Mouse (Mus musculus) embryonic facial prominence, embryonic 15.5 days (tissue): Measurements from ENCODE around the gene Dbil5. TPM values are rescaled to one million over a fixed set of nuclear protein-coding genes. Genes with fewer than 3 reads are reported as not detected.

Experiments
- ATAC-seq: fragments of 200-750 bp; cut with Nextera tagmentation; 2 replicates; pipeline ENCODE4 v1.8.0; 2017; ENCODE audit warnings: low read depth, moderate TSS enrichment; ENCODE audit not compliant: insufficient number of reproducible peaks, low FRiP score, low TSS enrichment
- H3K27ac ChIP-seq: fragments of 300-500 bp; sonication (generic); replicated peaks from 2 replicates; pipeline ENCODE4 v1.5.1; 2015; ENCODE audit warnings: mild to moderate bottlenecking, inconsistent platforms
- H3K27me3 ChIP-seq: fragments of 300-500 bp; sonication (generic); 2 replicates; pipeline ENCODE4 v1.6.1; 2015; ENCODE audit warnings: inconsistent platforms
- H3K36me3 ChIP-seq: fragments of 300-500 bp; sonication (generic); 2 replicates; pipeline ENCODE4 v1.6.1; 2015; ENCODE audit warnings: mild to moderate bottlenecking, inconsistent platforms
- H3K4me1 ChIP-seq: fragments of 300-500 bp; sonication (generic); 2 replicates; pipeline ENCODE4 v1.6.1; 2015; ENCODE audit warnings: inconsistent platforms
- H3K4me2 ChIP-seq: fragments of 300-500 bp; sonication (generic); replicated peaks from 2 replicates; pipeline ENCODE4 v1.6.1; 2015; ENCODE audit warnings: mild to moderate bottlenecking, inconsistent platforms
- H3K4me3 ChIP-seq: fragments of 300-500 bp; sonication (generic); replicated peaks from 2 replicates; pipeline ENCODE4 v1.5.1; 2015; ENCODE audit warnings: mild to moderate bottlenecking, inconsistent platforms
- H3K9ac ChIP-seq: fragments of 300-500 bp; sonication (generic); 2 replicates; pipeline ENCODE4 v1.6.1; 2015; ENCODE audit warnings: inconsistent platforms
- H3K9me3 ChIP-seq: fragments of 300-500 bp; sonication (generic); replicated peaks from 2 replicates; pipeline ENCODE4 v1.6.1; 2016; ENCODE audit warnings: inconsistent platforms
- WGBS: fragments of 180-500 bp; shearing (Covaris S2); methylation state at CpG from one replicate; pipeline ENCODE4 v1.1.7; 2015; 5-methylcytosine and 5-hydroxymethylcytosine counted together
- polyA plus RNA-seq: library from polyadenylated mRNA; unstranded; fragments of >200 nt; fragmentation: Nextera tagmentation; extraction: Ambion mirVana; gene quantifications from 2 replicates; pipeline ENCODE4 v1.2.1, GENCODE M21; 2015

Dbil5 gene
- 1.3 and 2.3 TPM in 2 replicates for polyA plus RNA-seq

DNA sequence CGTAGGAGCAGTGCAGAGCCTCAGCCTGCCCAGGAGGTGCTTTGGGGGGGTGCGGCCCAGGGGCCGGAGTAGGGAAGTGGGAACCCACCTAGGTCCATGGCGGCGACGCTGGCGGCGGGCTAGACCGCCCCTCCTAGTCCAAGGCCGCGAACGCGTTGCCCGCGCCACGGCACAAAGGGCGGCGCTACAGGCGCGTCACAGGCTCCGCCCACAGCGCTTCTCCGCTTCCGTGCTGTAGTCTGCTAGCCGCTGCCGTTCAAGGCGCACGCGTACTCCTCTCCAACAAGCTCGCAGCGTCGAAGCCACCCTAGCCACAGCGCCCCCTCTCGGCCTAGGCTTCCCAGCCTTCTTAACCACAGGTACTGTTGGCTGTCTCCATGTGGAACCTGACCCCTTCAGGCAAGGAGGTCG is at the start of gene Dbil5, which contains the start of gene Gemin4:
Gene Dbil5, plus strand, starts transcription at position 219 of the 411 bp plus-strand sequence.
Gene Gemin4, minus strand, starts transcription at position 275 of the 411 bp plus-strand sequence.
- Histone ChIP-seq H3K4me3 (peak within 1 kb of the TSS; percentile 88), H3K9me3 (no peaks in the 10 kb centered on the region), H3K4me2 (peak within 1 kb of the TSS; percentile 66), H3K27ac (peak within 1 kb of the TSS; percentile 97), H3K9ac (peak within 1 kb of the TSS; percentile 91), H3K36me3 (peaks cover 33% of the 10 kb centered on the region), H3K27me3 (no peaks in the 10 kb centered on the region), H3K4me1 (peaks cover 15% of the 10 kb centered on the region)
- WGBS: 0% methylated on average over 35 of the region's 35 CpGs
- peak; percentile 97 for ATAC-seq

DNA sequence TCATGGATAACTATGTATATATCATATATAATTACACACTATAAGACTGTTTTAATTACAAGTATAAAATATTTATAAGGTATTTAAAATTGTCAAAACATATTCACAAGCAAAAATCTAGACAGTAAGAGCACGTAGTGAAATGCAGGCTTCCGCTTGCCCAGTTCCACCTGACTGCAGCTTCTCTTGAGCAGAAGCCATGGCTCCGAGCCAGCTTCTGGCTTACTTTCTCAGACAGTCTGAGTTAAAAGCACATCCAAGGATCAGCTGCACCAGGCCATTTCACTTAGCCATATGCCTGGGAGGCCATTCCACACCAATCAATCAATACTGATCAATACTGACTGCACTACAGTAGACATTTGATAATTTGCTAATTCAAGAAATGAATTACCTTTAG is 48.4 kb upstream of the Dbil5 start:
- H3K4me2 ChIP-seq: no peak overlapping the region
- WGBS: 60% methylated on average over 3 of the region's 3 CpGs
- H3K27me3 ChIP-seq: no peaks in the 10 kb centered on the region
- H3K27ac ChIP-seq: no peak overlapping the region
- H3K9ac ChIP-seq: no peak overlapping the region
- peaks cover 26% of the 10 kb centered on the region for H3K36me3 ChIP-seq
- no peak overlapping the region for H3K4me3 ChIP-seq
- ATAC-seq: no peak
- H3K9me3 ChIP-seq: no peaks in the 10 kb centered on the region
- peaks cover 16% of the 10 kb centered on the region for H3K4me1 ChIP-seq

DNA sequence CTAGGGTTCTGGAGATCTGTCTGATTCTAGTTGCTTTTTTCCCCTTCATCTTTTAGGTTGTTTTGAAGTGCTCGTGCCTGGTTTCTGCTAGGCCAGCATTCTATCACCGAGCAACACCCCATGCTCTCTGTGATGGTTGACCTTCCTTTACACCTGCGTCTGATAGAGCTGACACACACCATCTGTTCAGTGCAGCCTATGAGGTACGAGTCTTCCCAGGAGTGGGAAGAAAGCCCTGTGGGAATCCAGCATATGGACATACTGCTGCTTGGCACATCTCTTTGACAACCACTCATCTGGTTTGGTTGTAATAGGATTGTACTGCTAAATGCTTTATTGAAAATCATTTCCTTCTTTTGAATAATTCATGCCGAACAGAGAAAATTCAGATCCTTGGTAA is 47.2 kb upstream of the Dbil5 start:
- ATAC-seq: no peak
- Histone ChIP-seq H3K27ac (no peak overlapping the region), H3K4me2 (no peak overlapping the region), H3K36me3 (peaks cover 24% of the 10 kb centered on the region), H3K4me3 (no peak overlapping the region), H3K9ac (no peak overlapping the region), H3K27me3 (no peaks in the 10 kb centered on the region), H3K9me3 (no peaks in the 10 kb centered on the region), H3K4me1 (peaks cover 16% of the 10 kb centered on the region)
- WGBS: 65% methylated on average over 5 of the region's 5 CpGs

DNA sequence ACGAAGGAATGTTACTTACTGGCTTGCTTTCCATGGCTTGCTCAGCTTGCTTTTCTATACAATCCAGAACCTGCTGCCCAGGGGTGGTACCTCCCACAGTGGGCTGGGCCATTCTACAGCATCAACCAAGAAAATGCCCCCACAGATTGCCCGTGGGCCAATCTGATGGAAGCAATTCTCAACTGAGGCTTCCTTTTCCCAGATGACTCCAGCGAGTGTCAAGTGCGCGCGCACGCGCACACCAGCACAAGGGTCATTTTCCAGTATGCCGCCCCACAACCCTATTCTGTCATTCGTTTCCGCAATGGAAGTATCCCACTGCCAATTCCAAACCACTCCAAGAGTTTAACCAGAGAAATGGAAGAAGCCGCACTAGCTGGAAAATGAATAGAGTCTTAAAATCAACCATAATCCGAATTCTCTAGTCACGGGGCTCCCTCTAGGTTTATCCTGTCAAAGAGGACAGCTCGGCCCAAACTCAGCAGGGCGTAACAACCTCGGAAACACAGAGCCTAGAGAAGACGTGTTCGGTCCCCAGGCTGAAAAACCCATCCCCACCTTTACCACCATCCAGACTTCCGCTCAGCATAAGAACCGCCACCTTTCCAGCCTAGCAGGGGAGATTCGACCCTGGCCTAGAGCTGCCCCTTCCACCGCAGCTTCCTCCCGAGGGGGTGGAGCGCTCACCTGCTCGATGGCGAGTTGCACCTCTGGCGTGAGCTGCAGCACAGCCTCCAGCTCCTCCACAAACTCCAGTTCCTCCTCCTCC is 38.5 kb upstream of the Dbil5 start:
- Histone ChIP-seq H3K4me2 (peak overlapping the region; percentile 95), H3K4me1 (peaks cover 11% of the 10 kb centered on the region), H3K27ac (peak overlapping the region; percentile 71), H3K9ac (peak overlapping the region; percentile 62), H3K27me3 (no peaks in the 10 kb centered on the region), H3K9me3 (no peaks in the 10 kb centered on the region), H3K36me3 (peaks cover 14% of the 10 kb centered on the region), H3K4me3 (peak overlapping the region; percentile 94)
- 1% methylated on average over 28 of the region's 28 CpGs for WGBS
- ATAC-seq: peak; percentile 61

DNA sequence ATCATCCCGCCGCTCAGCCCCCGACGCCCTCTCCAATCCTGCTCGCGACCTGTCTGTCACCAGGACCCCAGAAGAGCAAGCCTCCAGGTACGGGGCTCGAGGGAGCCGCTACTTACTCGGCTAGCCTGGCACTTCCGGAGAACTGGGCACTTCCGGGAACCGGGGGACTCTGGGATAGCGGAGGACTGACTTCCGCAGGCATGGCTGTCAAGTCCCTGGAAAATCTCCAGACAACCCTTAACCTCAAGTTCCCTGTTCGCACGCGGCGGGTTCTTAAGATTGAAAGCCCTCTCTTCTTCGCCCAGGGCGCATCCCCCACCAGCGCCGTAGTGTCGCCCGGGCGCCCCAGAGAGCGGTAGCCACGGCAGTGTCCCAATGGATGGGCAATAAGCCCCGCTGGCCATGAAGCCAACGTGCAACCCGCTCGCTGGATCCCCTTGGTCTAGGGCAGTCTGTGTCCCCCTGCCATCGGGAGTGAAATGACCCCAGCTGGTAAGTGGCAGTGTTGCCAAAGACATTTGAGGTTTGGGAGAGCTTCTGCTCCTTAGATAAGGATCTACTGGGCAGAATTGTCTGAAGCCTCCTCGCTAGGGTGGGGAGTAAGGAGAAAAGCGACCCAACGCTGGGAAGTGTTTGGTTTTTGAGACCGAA is 37.8 kb upstream of the Dbil5 start, which contains the start of the genes Vps53 and Fam57a:
Gene Vps53, minus strand, starts transcription at position 153 of the 651 bp plus-strand sequence.
Gene Fam57a, plus strand, starts transcription at position 177 of the 651 bp plus-strand sequence.
- H3K4me1 ChIP-seq: peaks cover 11% of the 10 kb centered on the region
- under 1% methylated on average over 37 of the region's 37 CpGs for WGBS
- peaks cover 12% of the 10 kb centered on the region; the same call in 1 of the 2 replicates for H3K36me3 ChIP-seq
- H3K4me3 ChIP-seq: peak within 1 kb of the TSS; percentile 94
- H3K4me2 ChIP-seq: peak within 1 kb of the TSS; percentile 95
- H3K27ac ChIP-seq: peak within 1 kb of the TSS; percentile 71
- no peaks in the 10 kb centered on the region for H3K9me3 ChIP-seq
- H3K9ac ChIP-seq: peak within 1 kb of the TSS; percentile 62
- H3K27me3 ChIP-seq: no peaks in the 10 kb centered on the region
- ATAC-seq: peak; percentile 84; the same call in 1 of the 2 replicates

DNA sequence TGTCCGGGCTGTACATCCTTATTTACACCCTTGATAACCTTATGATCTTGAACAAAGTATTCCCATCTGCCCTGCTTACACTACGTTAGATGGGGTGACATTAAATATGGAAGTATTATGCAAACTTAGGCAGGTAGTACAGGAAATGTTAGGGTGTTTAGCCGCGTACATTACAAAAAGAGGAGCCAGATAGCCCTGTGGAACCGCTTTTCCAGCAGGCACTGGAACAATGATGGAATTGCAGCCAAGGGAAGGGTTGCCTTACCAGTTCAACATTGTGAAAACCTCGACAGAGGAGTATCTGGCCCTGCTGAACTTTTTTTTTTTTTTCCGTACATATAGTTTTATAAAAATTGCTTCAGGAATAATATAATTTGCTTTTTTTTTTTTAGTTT is 37.3 kb upstream of the Dbil5 start:
- Histone ChIP-seq H3K4me3 (peak overlapping the region; percentile 94), H3K9me3 (no peaks in the 10 kb centered on the region), H3K36me3 (0 out of 2 replicates have a peak, but pooled peaks cover 12% of the 10 kb centered on the region), H3K27ac (peak overlapping the region; percentile 71; the same call in 1 of the 2 replicates), H3K4me2 (peak overlapping the region; percentile 95), H3K9ac (peak overlapping the region; percentile 62), H3K27me3 (no peaks in the 10 kb centered on the region), H3K4me1 (peaks cover 11% of the 10 kb centered on the region)
- 18% methylated on average over 7 of the region's 7 CpGs for WGBS
- ATAC-seq: no peak

DNA sequence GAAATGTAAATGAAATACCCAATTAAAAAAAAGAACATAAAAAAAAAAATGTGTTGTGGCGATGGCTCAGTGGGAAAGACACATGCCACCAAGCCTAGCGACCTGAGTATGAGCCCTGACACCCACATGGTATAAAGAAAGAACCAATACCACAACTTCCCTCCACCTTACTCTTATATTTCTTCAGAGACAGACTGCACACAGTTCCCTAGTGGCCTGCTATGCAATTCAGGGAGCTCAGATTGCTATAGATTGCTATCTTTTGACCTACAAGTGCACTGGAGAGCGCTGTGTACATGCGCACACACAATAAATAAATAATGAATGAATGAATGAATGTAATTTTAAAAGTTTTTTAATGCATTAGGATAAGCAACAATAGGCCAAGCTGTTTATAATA is 33.7 kb upstream of the Dbil5 start:
- Histone ChIP-seq H3K36me3 (no peaks in the 10 kb centered on the region), H3K4me1 (peaks cover 5% of the 10 kb centered on the region; the same call in 1 of the 2 replicates), H3K27ac (no peak overlapping the region), H3K9ac (no peak overlapping the region), H3K27me3 (no peaks in the 10 kb centered on the region), H3K4me2 (no peak overlapping the region), H3K4me3 (no peak overlapping the region), H3K9me3 (no peaks in the 10 kb centered on the region)
- ATAC-seq: no peak
- WGBS: 74% methylated on average over 4 of the region's 4 CpGs

DNA sequence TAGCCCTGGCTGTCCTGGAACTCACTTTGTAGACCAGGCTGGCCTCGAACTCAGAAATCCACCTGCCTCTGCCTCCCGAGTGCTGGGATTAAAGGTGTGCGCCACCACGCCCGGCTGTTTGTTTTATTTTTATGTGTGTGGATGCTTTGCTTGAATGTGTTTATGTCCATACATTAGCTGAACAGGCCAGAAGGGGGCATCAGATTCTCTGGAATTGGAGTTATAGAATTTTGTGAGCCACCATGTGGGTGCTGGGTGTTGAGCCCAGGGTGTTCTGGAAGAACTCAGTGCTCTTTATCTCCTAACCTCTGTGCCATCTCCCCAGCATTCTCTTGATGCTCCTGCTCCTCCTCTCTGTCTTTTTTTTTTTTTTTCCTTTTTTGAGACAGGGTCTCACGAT is 30.5 kb upstream of the Dbil5 start:
- no peak overlapping the region for H3K4me2 ChIP-seq
- WGBS: 77% methylated on average over 6 of the region's 6 CpGs
- no peak for ATAC-seq
- no peaks in the 10 kb centered on the region for H3K27me3 ChIP-seq
- no peak overlapping the region for H3K9ac ChIP-seq
- H3K9me3 ChIP-seq: no peaks in the 10 kb centered on the region
- H3K4me3 ChIP-seq: no peak overlapping the region
- H3K36me3 ChIP-seq: no peaks in the 10 kb centered on the region
- H3K27ac ChIP-seq: no peak overlapping the region
- H3K4me1 ChIP-seq: no peaks in the 10 kb centered on the region

DNA sequence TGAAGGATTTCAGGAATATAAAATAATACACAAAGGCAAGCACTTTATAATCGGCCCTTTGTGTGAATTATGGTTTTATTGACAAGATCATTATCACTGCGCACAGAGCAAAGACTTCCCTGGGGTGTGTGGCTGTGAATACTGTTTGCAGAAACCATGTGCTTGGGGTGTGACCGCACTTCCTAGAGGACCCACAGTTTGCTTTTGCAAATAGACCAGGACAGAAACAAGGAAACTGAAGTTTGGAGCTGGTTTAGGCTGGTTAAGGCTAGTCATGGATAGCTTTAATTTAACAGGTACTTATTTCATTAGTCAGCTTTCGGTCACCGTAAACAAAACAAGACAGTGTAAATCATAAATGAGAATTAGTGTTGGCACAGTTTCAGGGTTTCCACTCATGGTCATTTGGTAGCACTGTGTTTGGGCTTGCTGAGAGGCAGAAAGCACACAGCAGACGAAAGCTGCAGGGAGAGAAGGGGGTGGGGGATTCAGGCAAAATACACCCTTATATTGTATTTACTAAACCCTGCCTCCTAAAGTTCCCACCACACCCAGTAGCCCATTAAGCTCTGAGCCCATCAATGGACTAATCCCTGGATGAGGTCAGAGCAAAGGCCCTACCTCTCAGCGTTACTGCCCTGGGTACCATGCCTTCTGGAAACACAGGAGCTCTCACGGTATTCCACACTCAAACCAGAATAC is 21.0 kb upstream of the Dbil5 start:
- H3K4me2 ChIP-seq: no peak overlapping the region
- 60% methylated on average over 8 of the region's 8 CpGs for WGBS
- H3K9me3 ChIP-seq: no peaks in the 10 kb centered on the region
- no peak overlapping the region for H3K4me3 ChIP-seq
- H3K36me3 ChIP-seq: no peaks in the 10 kb centered on the region
- H3K4me1 ChIP-seq: peaks cover 3% of the 10 kb centered on the region; the same call in 1 of the 2 replicates
- H3K9ac ChIP-seq: no peak overlapping the region
- H3K27me3 ChIP-seq: no peaks in the 10 kb centered on the region
- no peak overlapping the region for H3K27ac ChIP-seq
- no peak for ATAC-seq

DNA sequence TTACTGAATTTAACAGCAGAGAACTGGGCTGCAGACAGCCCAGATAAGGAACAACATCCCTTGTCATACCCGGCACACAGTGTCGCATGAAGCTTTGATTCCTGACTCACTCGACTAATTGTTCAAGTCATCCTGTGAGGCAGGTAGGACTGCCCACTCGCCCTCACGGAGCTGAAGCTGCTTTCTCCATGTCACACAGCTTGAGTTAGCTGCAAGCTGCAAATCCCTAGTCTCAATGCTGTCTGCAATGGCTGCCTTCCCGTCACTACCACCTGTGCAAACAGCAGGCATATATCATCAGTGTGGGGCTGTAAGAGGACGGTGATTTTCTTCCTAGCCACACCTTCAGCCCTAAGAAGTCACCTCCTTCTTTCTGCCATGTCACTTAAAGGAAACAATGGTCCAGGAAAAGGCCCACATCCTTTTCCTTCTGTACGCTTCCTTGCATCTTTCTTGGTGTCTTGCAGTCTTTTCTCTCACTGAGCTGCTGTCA is 20.4 kb upstream of the Dbil5 start:
- no peak overlapping the region for H3K4me3 ChIP-seq
- H3K27me3 ChIP-seq: no peaks in the 10 kb centered on the region
- no peak overlapping the region for H3K9ac ChIP-seq
- no peak for ATAC-seq
- peaks cover 6% of the 10 kb centered on the region; the same call in 1 of the 2 replicates for H3K4me1 ChIP-seq
- H3K9me3 ChIP-seq: no peaks in the 10 kb centered on the region
- H3K27ac ChIP-seq: no peak overlapping the region
- H3K4me2 ChIP-seq: no peak overlapping the region
- H3K36me3 ChIP-seq: no peaks in the 10 kb centered on the region
- 46% methylated on average over 8 of the region's 8 CpGs for WGBS
